ENCODE assay signal across 7 mouse cellular contexts in the genomic region with DNA sequence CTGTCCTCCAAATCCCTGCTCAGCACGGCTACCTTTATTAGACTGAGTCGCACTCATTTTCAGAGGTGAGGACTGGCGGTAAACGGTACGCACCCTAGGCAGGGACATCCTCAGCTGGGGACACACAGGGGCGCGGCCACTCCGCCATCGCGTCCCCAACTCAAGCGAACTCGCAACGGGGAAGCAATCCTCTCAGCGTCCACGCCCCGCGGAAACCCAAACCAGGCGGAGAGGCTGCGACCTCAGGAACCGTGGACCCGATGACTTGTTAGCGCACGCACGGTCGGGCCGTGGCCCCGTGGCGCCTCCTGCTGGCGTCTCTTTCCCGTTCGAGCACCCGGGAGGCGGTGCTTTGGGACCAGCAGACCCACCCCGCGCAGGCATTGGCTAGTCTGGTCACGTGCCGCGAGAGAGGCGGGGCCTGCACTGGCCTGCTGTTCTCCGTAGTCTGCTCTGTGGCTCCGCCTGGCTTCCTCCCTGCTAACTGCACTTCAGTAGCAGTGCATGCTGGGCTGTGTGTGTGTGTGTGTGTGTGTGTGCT. TPM values are rescaled to one million over a fixed set of nuclear protein-coding genes. Genes with fewer than 3 reads are reported as not detected.
DNase-seq lines count a peak whose midpoint lies in the region; ATAC-seq and TF ChIP-seq lines count a peak whose summit lies in the region.

No protein-coding gene starts in this region.

- H3K4me1 ChIP-seq in embryonic facial prominence, embryonic 11.5 days (ENCODE audit: control insufficient read depth, insufficient read depth, low read length) = no peaks in the 10 kb centered on the region
- no peaks in the 10 kb centered on the region for H3K4me1 ChIP-seq in kidney, adult 2 months (ENCODE audit: control insufficient read depth, insufficient read depth, low read length)
- H3K4me1 ChIP-seq in limb, embryonic 12.5 days (replicated peaks) = no peaks in the 10 kb centered on the region
- no peaks in the 10 kb centered on the region for H3K4me1 ChIP-seq in midbrain, embryonic 15.5 days
- H3K4me1 ChIP-seq in spleen, adult 2 months (ENCODE audit: control insufficient read depth, insufficient read depth, insufficient read length) = peaks cover 17% of the 10 kb centered on the region; the same call in 1 of the 2 replicates

- peak; percentile 92 for ATAC-seq in embryonic facial prominence, embryonic 11.5 days (replicated peaks; ENCODE audit: insufficient number of reproducible peaks, low FRiP score, low TSS enrichment, low read depth)
- ATAC-seq in limb, embryonic 12.5 days (ENCODE audit: insufficient number of reproducible peaks, insufficient read depth, low FRiP score, low TSS enrichment, low read depth) = peak; percentile 97
- peak; percentile 99 for ATAC-seq in midbrain, embryonic 15.5 days (replicated peaks)

- TF ChIP-seq CTCF in kidney, adult 2 months (conservative IDR thresholded peaks at IDR 0.05; ENCODE audit: insufficient read depth, insufficient read length, low read depth, low read length) = peak; percentile 83
- TF ChIP-seq CTCF in spleen, adult 2 months (IDR thresholded peaks at IDR 0.05; ENCODE audit: extremely low read depth, insufficient read depth, insufficient read length, insufficient replicate concordance) = peak; percentile 72

- peak overlapping the region; percentile 65 for H3K9ac ChIP-seq in embryonic facial prominence, embryonic 11.5 days (replicated peaks; ENCODE audit: low read length)
- peak overlapping the region; percentile 69 for H3K9ac ChIP-seq in limb, embryonic 12.5 days (replicated peaks)
- peak overlapping the region; percentile 72 for H3K9ac ChIP-seq in midbrain, embryonic 15.5 days

- peak; percentile 23 for TF ChIP-seq POLR2A in kidney, adult 2 months (IDR thresholded peaks at IDR 0.05; ENCODE audit: low read depth, low read length)
- peak; percentile 54 for TF ChIP-seq POLR2A in spleen, adult 2 months (IDR thresholded peaks at IDR 0.05; ENCODE audit: low read depth, low read length)

- peak; percentile 100 for DNase-seq in adrenal gland, postnatal 14 days
- DNase-seq in embryonic facial prominence, embryonic 11.5 days (ENCODE audit: low spot score) = peak; percentile 98
- DNase-seq in heart, adult 18-20 months = peak; percentile 98 to 99
- DNase-seq in kidney, adult 2 months = peak; percentile 99
- DNase-seq in spleen, adult 2 months (ENCODE audit: low read depth in 1 of 2, low spot score in 2 of 2) = peak; percentile 94 to 99

- H3K36me3 ChIP-seq in embryonic facial prominence, embryonic 11.5 days (replicated peaks; ENCODE audit: control insufficient read depth, insufficient read depth, low read depth, low read length) = no peaks in the 10 kb centered on the region
- no peaks in the 10 kb centered on the region for H3K36me3 ChIP-seq in kidney, adult 2 months (ENCODE audit: control insufficient read depth, insufficient read depth, low read length)
- H3K36me3 ChIP-seq in limb, embryonic 12.5 days = no peaks in the 10 kb centered on the region
- H3K36me3 ChIP-seq in midbrain, embryonic 15.5 days (replicated peaks) = no peaks in the 10 kb centered on the region
- H3K36me3 ChIP-seq in spleen, adult 2 months (ENCODE audit: control insufficient read depth, insufficient read depth, low read length) = no peaks in the 10 kb centered on the region

- WGBS in embryonic facial prominence, embryonic 11.5 days = 0% methylated on average over 41 of the region's 41 CpGs
- under 1% methylated on average over 41 of the region's 41 CpGs for WGBS in kidney, adult 2 months
- WGBS in limb, embryonic 12.5 days = under 1% methylated on average over 41 of the region's 41 CpGs
- WGBS in midbrain, embryonic 15.5 days = under 1% methylated on average over 41 of the region's 41 CpGs
- under 1% methylated on average over 41 of the region's 41 CpGs for WGBS in spleen, adult 2 months

- peak overlapping the region; percentile 73 for H3K4me2 ChIP-seq in embryonic facial prominence, embryonic 11.5 days (ENCODE audit: low read depth, low read length)
- peak overlapping the region; percentile 77 for H3K4me2 ChIP-seq in limb, embryonic 12.5 days
- H3K4me2 ChIP-seq in midbrain, embryonic 15.5 days = peak overlapping the region; percentile 83

- H3K4me3 ChIP-seq in embryonic facial prominence, embryonic 11.5 days (ENCODE audit: low read depth, low read length) = peak overlapping the region; percentile 58
- peak overlapping the region; percentile 81 for H3K4me3 ChIP-seq in kidney, adult 2 months (ENCODE audit: insufficient read depth, low read depth, low read length)
- H3K4me3 ChIP-seq in limb, embryonic 12.5 days (replicated peaks) = peak overlapping the region; percentile 63
- peak overlapping the region; percentile 83 for H3K4me3 ChIP-seq in midbrain, embryonic 15.5 days
- peak overlapping the region; percentile 71 for H3K4me3 ChIP-seq in spleen, adult 2 months (ENCODE audit: extremely low read depth, insufficient read depth, insufficient read length)

- H3K27me3 ChIP-seq in embryonic facial prominence, embryonic 11.5 days (ENCODE audit: control insufficient read depth, insufficient read depth, low read length) = no peaks in the 10 kb centered on the region
- H3K27me3 ChIP-seq in kidney, adult 2 months (replicated peaks; ENCODE audit: control insufficient read depth, insufficient read depth, low read length) = no peaks in the 10 kb centered on the region
- no peaks in the 10 kb centered on the region for H3K27me3 ChIP-seq in limb, embryonic 12.5 days
- H3K27me3 ChIP-seq in midbrain, embryonic 15.5 days (replicated peaks) = no peaks in the 10 kb centered on the region
- no peaks in the 10 kb centered on the region for H3K27me3 ChIP-seq in spleen, adult 2 months (ENCODE audit: control insufficient read depth, insufficient read depth, low read length)

- no peaks in the 10 kb centered on the region for H3K9me3 ChIP-seq in embryonic facial prominence, embryonic 11.5 days (replicated peaks; ENCODE audit: control insufficient read depth, low read length)
- H3K9me3 ChIP-seq in limb, embryonic 12.5 days = no peaks in the 10 kb centered on the region
- H3K9me3 ChIP-seq in midbrain, embryonic 15.5 days = no peaks in the 10 kb centered on the region

- no peak overlapping the region for H3K27ac ChIP-seq in embryonic facial prominence, embryonic 11.5 days (replicated peaks; ENCODE audit: low read depth, low read length)
- H3K27ac ChIP-seq in kidney, adult 2 months (ENCODE audit: insufficient read depth, low read depth, low read length) = peak overlapping the region; percentile 58
- 0 out of 2 replicates have a peak overlapping the region, but pooled peaks have one; percentile 45 for H3K27ac ChIP-seq in limb, embryonic 12.5 days
- H3K27ac ChIP-seq in midbrain, embryonic 15.5 days = peak overlapping the region; percentile 56; the same call in 1 of the 2 replicates
- peak overlapping the region; percentile 47 for H3K27ac ChIP-seq in spleen, adult 2 months (ENCODE audit: insufficient read depth, low read length)

RNA-seq across cellular contexts. Expression of gene Yy1, which starts 35.0 kb away (rescaled TPM):
- 74.2 and 77.6 TPM in 2 replicates for total RNA-seq in adrenal gland, postnatal 14 days (2021)
- 19.3 and 20.2 TPM in 2 replicates for polyA plus RNA-seq in embryonic facial prominence, embryonic 11.5 days (2014; fragmentation: Nextera tagmentation; extraction: Ambion mirVana)
- 10 to 100 TPM; 31.5 to 37.2 TPM for total RNA-seq in heart, adult 18-20 months (2021)
- polyA plus RNA-seq in kidney, adult 2 months (2012; rRNA removed) = 13.5 and 14.1 TPM in 2 replicates
- polyA plus RNA-seq in limb, embryonic 12.5 days (2016; fragmentation: Nextera tagmentation; extraction: Ambion mirVana) = 23.8 and 24.0 TPM in 2 replicates
- polyA plus RNA-seq in midbrain, embryonic 15.5 days (2015; fragmentation: Nextera tagmentation; extraction: Ambion mirVana) = 12.9 TPM in 2 replicates
- 15.2 and 21.0 TPM in 2 replicates for polyA plus RNA-seq in spleen, adult 2 months (2012; rRNA removed)

RNA-seq across cellular contexts. Expression of gene Degs2, which starts 55.7 kb away (rescaled TPM):
- not detected in 2 replicates for total RNA-seq in adrenal gland, postnatal 14 days (2021)
- 0.45 and 0.57 TPM in 2 replicates for polyA plus RNA-seq in embryonic facial prominence, embryonic 11.5 days (2014; fragmentation: Nextera tagmentation; extraction: Ambion mirVana)
- 1 to 10 TPM in 1 of 2 experiments, under 1 TPM in 1; 0.17 to 1.1 TPM for total RNA-seq in heart, adult 18-20 months (2021)
- 24.2 and 28.8 TPM in 2 replicates for polyA plus RNA-seq in kidney, adult 2 months (2012; rRNA removed)
- 1.8 TPM in 2 replicates for polyA plus RNA-seq in limb, embryonic 12.5 days (2016; fragmentation: Nextera tagmentation; extraction: Ambion mirVana)
- 3.2 and 3.4 TPM in 2 replicates for polyA plus RNA-seq in midbrain, embryonic 15.5 days (2015; fragmentation: Nextera tagmentation; extraction: Ambion mirVana)
- polyA plus RNA-seq in spleen, adult 2 months (2012; rRNA removed) = 0.11 TPM in 1 of 2 replicates, not detected in the other
